Mouse (Mus musculus): Measurements from ENCODE around the gene Psors1c2. TPM values are rescaled to one million over a fixed set of nuclear protein-coding genes. Genes with fewer than 3 reads are reported as not detected.
"Not testable (repeated sequence)": the region's sequence is repeated elsewhere in the genome, so short reads cannot be mapped to it uniquely, and the experiment has no call there.

The Psors1c2 gene
- under 1 TPM; 0.60 to 0.82 TPM for total RNA-seq (2021)

DNA sequence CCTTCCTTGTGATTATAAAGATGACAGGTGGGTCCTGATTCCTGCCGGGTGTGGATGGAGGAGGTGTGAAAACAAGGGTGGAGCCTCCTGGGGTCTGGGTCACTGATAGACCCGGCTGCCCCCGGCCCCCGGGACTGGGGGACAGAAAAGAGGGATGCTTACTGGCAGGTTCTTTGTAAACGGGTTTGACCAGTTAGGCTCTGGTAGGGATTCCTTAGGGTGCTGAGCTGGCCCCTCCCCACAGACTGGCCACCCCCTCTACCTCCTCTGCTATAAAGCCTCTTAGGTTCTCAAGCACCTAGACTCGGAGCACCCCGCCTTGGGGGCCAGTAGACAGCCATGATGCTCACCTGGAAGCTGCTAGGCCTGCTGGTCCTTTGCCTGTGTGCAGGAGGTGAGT lies at the start of gene Psors1c2:
Psors1c2 (plus strand) TSS at position 301 of the 400 bp plus-strand sequence.
- DNase-seq (ENCODE audit: low spot score in 2 of 2), result no peak

DNA sequence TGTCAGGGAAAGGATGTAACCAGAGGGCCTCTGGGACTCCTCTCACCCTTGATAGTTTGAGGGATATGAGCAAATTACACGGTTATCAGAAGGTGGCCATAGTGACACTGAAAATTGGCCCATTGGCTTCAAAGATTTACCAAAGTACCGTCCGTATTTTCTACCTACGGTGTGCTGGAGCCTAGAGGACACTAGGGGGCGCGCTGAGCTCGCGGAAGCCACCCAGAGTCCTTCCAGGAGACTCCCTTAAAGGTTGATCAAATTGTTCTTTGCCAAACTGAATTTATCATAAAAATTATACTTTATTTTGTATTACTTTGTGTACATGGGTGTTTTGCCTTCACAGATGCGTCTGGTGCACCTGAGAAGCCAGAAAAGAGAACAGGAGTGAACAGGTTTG lies 48.9 kb upstream of the Psors1c2 start:
- DNase-seq (ENCODE audit: low spot score in 2 of 2), result peak; percentile 53 to 63
- intact Hi-C loops (cut with DNase I), result loop anchor here (2.0 kb wide), 1 partner anchor 51 kb away; no protein-coding TSS in a partner anchor

More for the DNA sequence above, at the start of gene Psors1c2:
- intact Hi-C loops (cut with DNase I), result no loop called here

GRCm38 (mm10) chr17:35485702-35486101 lies 47.3 kb upstream of the Psors1c2 start:
- DNase-seq (ENCODE audit: low spot score in 2 of 2), result no peak
- intact Hi-C loops (cut with DNase I), result loop anchor here (2.0 kb wide), 1 partner anchor 49 kb away; no protein-coding TSS in a partner anchor

DNA sequence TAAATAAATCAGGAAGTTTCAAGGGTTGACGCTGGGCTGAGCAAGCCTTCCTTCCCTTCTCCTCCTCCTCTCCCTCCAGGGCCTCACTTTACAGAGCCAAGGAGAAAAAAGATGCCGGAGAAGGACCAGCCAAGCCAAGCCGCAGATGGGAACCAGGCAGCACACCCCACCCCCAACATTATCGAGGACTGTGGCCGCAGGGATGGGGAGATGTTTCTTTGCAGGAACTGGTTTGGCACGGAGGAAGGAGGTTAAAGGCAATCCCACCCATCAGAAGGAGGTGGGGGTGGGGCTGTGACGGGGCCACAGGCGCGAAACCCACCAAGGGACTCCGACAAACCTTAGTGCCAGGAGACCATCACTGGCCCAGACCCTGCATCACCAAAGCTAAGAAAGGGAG lies 46.3 kb upstream of the Psors1c2 start:
- DNase-seq (ENCODE audit: low spot score in 2 of 2), result no peak
- intact Hi-C loops (cut with DNase I), result no loop called here

DNA sequence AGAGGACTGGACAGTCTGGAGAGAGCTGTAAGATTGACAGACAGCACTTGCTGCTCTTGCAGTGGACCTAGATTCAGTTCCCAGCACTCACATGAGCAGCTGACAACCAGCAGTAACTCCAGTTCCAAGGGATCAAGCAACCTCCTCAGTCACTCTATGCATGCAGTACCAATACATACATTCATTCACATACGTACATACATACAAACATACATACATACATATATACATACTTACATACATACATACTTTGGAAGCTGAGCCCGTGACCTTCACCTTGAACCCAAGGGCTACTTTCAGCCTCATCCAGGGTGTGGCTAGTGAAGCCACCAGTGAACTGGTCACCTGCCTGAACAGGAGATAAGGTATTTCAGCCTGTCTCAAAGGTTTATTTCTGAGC lies 45.0 kb upstream of the Psors1c2 start:
- intact Hi-C loops (cut with DNase I), result no loop called here
- DNase-seq (ENCODE audit: low spot score in 2 of 2), result no peak

GRCm38 (mm10) chr17:35490320-35490719 lies 42.7 kb upstream of the Psors1c2 start:
- intact Hi-C loops (cut with DNase I), result no loop called here
- no peak for DNase-seq (ENCODE audit: low spot score in 2 of 2)

- intact Hi-C loops (cut with DNase I), result loop anchor here (5.0 kb wide), 1 partner anchor 80 kb away; no protein-coding TSS in a partner anchor
- no peak for DNase-seq (ENCODE audit: low spot score in 2 of 2)
These were observed 35.9 kb upstream of the Psors1c2 start for GRCm38 (mm10) chr17:35497124-35497523.

DNA sequence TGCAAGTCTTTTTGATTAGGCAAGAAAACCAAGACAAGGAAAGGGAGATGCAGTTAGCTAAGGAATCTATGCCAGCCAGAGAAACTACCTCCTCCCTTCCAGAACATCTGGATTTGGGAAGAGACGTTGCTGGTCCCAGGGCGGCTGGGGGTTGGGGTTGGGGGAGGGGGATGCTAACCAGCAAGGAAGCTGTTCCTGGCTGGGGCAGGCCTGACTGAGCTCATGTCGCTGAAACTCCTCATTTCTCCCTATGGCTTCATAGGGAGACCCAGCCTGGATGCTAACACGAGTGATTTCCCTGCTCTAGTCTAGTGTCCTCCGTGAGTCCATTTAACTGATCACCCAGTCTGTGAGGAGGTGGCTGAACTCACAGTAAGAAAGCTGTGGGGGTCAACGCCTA lies 30.8 kb upstream of the Psors1c2 start:
- no peak for DNase-seq (ENCODE audit: low spot score in 2 of 2)
- intact Hi-C loops (cut with DNase I), result no loop called here

DNA sequence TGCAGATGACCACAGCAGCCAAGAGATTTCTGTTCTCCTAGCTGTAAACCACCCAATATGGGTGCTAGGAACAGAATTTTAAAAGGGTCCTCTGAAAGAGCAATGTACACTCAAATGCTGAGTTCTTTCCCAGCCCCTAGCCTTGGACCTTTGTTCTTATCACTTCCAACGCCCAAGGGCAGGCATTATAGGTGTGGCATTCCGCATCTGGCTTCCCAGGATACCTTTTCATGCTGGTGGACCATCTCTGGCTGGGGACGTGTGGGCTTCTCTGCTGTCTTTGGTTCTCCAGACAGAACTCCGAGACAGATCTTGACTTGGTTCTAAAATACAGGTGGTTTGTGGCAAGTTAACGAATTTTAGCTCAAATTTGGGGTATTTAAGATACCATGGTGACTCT lies 30.2 kb upstream of the Psors1c2 start:
- no peak for DNase-seq (ENCODE audit: low spot score in 2 of 2)
- intact Hi-C loops (cut with DNase I), result no loop called here

- intact Hi-C loops (cut with DNase I), result no loop called here
- no peak for DNase-seq (ENCODE audit: low spot score in 2 of 2)
These were observed 29.2 kb upstream of the Psors1c2 start for GRCm38 (mm10) chr17:35503849-35504248.

- intact Hi-C loops (cut with DNase I), result no loop called here
- no peak for DNase-seq (ENCODE audit: low spot score in 2 of 2)
These were observed 28.1 kb upstream of the Psors1c2 start for GRCm38 (mm10) chr17:35504628-35505481.

GRCm38 (mm10) chr17:35505776-35506175 lies 27.2 kb upstream of the Psors1c2 start, which contains the start of gene Pou5f1:
Gene Pou5f1 (plus strand): TSS chr17:35506018.
- intact Hi-C loops (cut with DNase I), result no loop called here
- DNase-seq (ENCODE audit: low spot score in 2 of 2), result no peak

DNA sequence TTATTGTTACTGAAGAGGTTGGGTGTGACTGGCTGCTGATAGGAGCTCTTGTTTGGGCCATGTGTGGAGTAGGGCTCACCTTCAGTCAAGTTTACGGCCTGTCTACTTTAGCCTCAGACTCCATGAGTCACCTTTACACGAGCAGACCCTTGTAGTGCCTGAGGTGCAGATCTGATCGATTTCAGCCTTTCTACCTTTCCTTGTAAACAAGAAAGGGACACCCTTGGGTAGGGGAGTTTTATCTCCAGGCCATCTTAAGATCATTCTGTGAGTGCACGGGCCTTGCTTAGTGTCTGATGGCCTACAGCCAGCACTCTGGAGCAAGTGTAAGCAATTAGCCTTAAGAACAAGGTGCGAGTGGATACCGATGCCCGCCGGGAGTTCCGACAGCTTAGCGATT lies 26.1 kb upstream of the Psors1c2 start:
- no peak for DNase-seq (ENCODE audit: low spot score in 2 of 2)
- intact Hi-C loops (cut with DNase I), result no loop called here

DNA sequence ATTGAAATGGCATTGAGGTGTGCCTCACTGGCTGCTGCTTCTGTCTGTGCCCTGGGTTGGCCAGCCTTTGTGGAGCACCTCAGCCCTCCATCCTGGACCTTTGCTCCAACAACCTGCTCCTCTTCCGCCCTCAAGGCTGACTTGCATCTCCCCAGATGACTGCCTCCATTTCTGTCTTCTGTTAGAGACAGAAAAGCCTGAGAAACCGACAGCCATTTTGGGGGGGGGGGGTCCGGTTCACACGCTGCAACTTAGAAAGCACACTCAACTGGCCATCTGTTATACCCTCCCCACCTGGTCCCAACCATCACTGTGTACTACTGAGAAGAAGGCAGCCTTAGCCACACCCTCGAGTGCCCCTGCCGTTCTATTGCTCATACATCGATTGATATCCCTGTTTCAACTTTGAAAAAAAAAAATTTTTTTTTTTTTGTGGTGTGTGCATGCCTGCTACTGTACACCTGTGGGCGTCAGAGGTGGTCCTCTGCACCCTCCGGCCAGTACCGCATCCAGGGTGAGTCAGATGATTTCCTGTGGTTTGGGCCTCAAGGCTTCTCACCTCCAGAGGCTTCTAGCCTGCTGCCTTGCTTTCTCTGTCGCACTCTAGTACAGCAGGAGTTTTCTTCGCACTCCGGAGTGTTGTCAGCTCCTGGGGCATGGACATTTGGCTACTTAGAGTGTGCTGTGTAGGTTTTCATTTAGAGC lies 25.3 kb upstream of the Psors1c2 start:
- intact Hi-C loops (cut with DNase I), result no loop called here

GRCm38 (mm10) chr17:35508279-35508678 lies 24.7 kb upstream of the Psors1c2 start:
- intact Hi-C loops (cut with DNase I); DNase-seq (ENCODE audit: low spot score in 2 of 2): not testable (repeated sequence)

More for the DNA sequence above, 25.3 kb upstream of the Psors1c2 start:
- no peak for DNase-seq (ENCODE audit: low spot score in 2 of 2)

DNA sequence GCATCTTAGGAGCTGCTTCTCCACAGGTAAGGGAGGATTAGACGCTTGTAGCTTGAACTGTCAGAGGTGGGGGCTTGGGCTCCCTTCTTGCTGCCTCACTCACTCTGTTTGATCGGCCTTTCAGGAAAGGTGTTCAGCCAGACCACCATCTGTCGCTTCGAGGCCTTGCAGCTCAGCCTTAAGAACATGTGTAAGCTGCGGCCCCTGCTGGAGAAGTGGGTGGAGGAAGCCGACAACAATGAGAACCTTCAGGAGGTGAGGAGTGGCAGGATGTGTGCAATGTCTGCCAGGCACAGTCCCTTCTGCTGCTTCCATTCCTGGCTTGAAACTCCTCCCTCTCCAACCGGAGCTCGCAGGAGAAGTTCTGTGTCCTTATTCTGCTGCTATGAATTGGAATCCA lies 23.7 kb upstream of the Psors1c2 start:
- intact Hi-C loops (cut with DNase I), result no loop called here

DNA sequence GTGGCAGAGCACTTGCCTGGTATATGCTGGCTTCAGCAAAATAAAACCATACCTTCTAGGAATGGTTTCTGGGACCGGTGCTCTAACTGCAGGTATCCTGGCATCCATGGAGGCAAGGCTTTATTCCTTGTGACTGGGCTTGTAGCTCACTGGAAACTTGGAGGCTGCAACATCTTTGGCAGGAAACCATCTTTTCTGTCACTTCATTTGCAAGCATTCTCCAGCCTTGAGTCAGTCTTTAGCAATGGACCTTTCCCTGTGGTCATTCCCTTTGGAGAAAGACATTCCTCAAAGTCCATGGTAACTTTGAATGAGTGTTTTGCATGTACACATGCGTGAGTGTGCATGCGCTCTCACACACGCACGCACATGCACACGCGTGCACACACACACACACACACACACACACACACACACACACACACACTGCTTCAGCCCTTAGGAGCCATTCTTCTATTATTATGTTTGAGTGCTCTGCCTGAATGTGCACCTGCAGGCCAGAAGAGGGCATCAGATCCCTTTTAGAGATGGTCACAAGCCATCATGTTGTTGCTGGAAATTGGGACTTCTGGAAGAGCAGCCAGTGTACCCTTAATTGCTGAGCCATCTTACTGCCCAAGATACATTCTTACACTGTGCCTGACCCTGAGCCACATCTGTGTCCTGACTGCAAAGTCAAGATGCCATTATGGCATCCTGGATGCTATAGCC lies 19.9 kb upstream of the Psors1c2 start:
- intact Hi-C loops (cut with DNase I), result no loop called here
- peak; percentile 20 to 50 for DNase-seq (ENCODE audit: low spot score in 2 of 2)

More for the DNA sequence above, 23.7 kb upstream of the Psors1c2 start:
- peak in 1 of 2 experiments; percentile 23 for DNase-seq (ENCODE audit: low spot score in 2 of 2)

DNA sequence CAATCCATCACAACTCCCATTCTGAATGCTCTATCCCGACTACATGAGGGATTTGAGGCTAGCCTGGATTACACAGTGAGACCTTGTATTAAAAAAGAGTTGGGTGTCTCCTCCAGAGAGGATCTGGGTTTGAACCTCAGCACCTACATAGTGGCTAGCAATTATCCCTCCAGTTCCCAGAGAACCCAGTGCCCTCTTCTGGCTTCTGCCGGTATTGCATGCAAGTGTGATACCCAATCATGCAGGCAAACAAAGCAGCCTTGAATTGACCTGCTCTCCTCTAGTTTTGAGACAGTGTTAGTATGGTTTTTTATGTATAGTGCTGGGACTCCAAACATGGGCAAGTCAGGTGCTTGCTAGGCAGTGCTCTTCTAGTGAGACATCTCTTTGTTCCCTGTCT lies 19.1 kb upstream of the Psors1c2 start:
- intact Hi-C loops (cut with DNase I), result no loop called here
- peak; percentile 32 to 45 for DNase-seq (ENCODE audit: low spot score in 2 of 2)

GRCm38 (mm10) chr17:35514756-35515155 lies 18.2 kb upstream of the Psors1c2 start:
- intact Hi-C loops (cut with DNase I), result no loop called here
- DNase-seq (ENCODE audit: low spot score in 2 of 2), result no peak
